Mouse (Mus musculus) embryonic facial prominence, embryonic 15.5 days (tissue): ENCODE measurements around the gene Slc2a13. TPM values are rescaled to one million over a fixed set of nuclear protein-coding genes. Genes with fewer than 3 reads are reported as not detected.

Source experiments
- ATAC-seq: fragments of 200-750 bp; cut with Nextera tagmentation; 2 replicates; pipeline ENCODE4 v1.8.0; 2017; ENCODE audit warnings: low read depth, moderate TSS enrichment; ENCODE audit not compliant: insufficient number of reproducible peaks, low FRiP score, low TSS enrichment
- H3K27ac ChIP-seq: fragments of 300-500 bp; sonication (generic); replicated peaks from 2 replicates; pipeline ENCODE4 v1.5.1; 2015; ENCODE audit warnings: mild to moderate bottlenecking, inconsistent platforms
- H3K27me3 ChIP-seq: fragments of 300-500 bp; sonication (generic); 2 replicates; pipeline ENCODE4 v1.6.1; 2015; ENCODE audit warnings: inconsistent platforms
- H3K36me3 ChIP-seq: fragments of 300-500 bp; sonication (generic); 2 replicates; pipeline ENCODE4 v1.6.1; 2015; ENCODE audit warnings: mild to moderate bottlenecking, inconsistent platforms
- H3K4me1 ChIP-seq: fragments of 300-500 bp; sonication (generic); 2 replicates; pipeline ENCODE4 v1.6.1; 2015; ENCODE audit warnings: inconsistent platforms
- H3K4me2 ChIP-seq: fragments of 300-500 bp; sonication (generic); replicated peaks from 2 replicates; pipeline ENCODE4 v1.6.1; 2015; ENCODE audit warnings: mild to moderate bottlenecking, inconsistent platforms
- H3K4me3 ChIP-seq: fragments of 300-500 bp; sonication (generic); replicated peaks from 2 replicates; pipeline ENCODE4 v1.5.1; 2015; ENCODE audit warnings: mild to moderate bottlenecking, inconsistent platforms
- H3K9ac ChIP-seq: fragments of 300-500 bp; sonication (generic); 2 replicates; pipeline ENCODE4 v1.6.1; 2015; ENCODE audit warnings: inconsistent platforms
- H3K9me3 ChIP-seq: fragments of 300-500 bp; sonication (generic); replicated peaks from 2 replicates; pipeline ENCODE4 v1.6.1; 2016; ENCODE audit warnings: inconsistent platforms
- WGBS: fragments of 180-500 bp; shearing (Covaris S2); methylation state at CpG from one replicate; pipeline ENCODE4 v1.1.7; 2015; 5-methylcytosine and 5-hydroxymethylcytosine counted together
- polyA plus RNA-seq: library from polyadenylated mRNA; unstranded; fragments of >200 nt; fragmentation: Nextera tagmentation; extraction: Ambion mirVana; gene quantifications from 2 replicates; pipeline ENCODE4 v1.2.1, GENCODE M21; 2015

Gene Slc2a13
- polyA plus RNA-seq, 1 experiment from 2014 or later, result 2.3 TPM

GRCm38 (mm10) chr15:91443449-91443848 is 129.6 kb downstream of the Slc2a13 start:
- H3K4me3 ChIP-seq, result no peak overlapping the region
- no peaks in the 10 kb centered on the region for H3K27me3 ChIP-seq
- H3K27ac ChIP-seq, result no peak overlapping the region
- H3K9ac ChIP-seq, result no peak overlapping the region
- no peak overlapping the region for H3K4me2 ChIP-seq
- no peaks in the 10 kb centered on the region for H3K36me3 ChIP-seq
- 92% methylated on average over 8 of the region's 8 CpGs for WGBS
- H3K4me1 ChIP-seq, result no peaks in the 10 kb centered on the region
- H3K9me3 ChIP-seq, result no peaks in the 10 kb centered on the region
- ATAC-seq, result no peak

- H3K4me3 ChIP-seq, result no peak overlapping the region
- no peaks in the 10 kb centered on the region for H3K4me1 ChIP-seq
- H3K9ac ChIP-seq, result no peak overlapping the region
- no peak for ATAC-seq
- H3K9me3 ChIP-seq, result no peaks in the 10 kb centered on the region
- H3K4me2 ChIP-seq, result no peak overlapping the region
- no peak overlapping the region for H3K27ac ChIP-seq
- no peaks in the 10 kb centered on the region for H3K36me3 ChIP-seq
- 64% methylated on average over 2 of the region's 2 CpGs for WGBS
- H3K27me3 ChIP-seq, result no peaks in the 10 kb centered on the region
These were observed 133.2 kb downstream of the Slc2a13 start for GRCm38 (mm10) chr15:91439883-91440282.

- H3K9me3 ChIP-seq, result no peaks in the 10 kb centered on the region
- no peak for ATAC-seq
- H3K4me3 ChIP-seq, result no peak overlapping the region
- H3K9ac ChIP-seq, result no peak overlapping the region
- 80% methylated on average over 6 of the region's 6 CpGs for WGBS
- no peaks in the 10 kb centered on the region for H3K27me3 ChIP-seq
- H3K4me2 ChIP-seq, result no peak overlapping the region
- no peaks in the 10 kb centered on the region for H3K4me1 ChIP-seq
- H3K27ac ChIP-seq, result no peak overlapping the region
- H3K36me3 ChIP-seq, result no peaks in the 10 kb centered on the region
These were observed 147.6 kb downstream of the Slc2a13 start for GRCm38 (mm10) chr15:91425426-91425825.

GRCm38 (mm10) chr15:91406979-91407378 is 166.1 kb downstream of the Slc2a13 start:
- no peak overlapping the region for H3K4me2 ChIP-seq
- no peaks in the 10 kb centered on the region for H3K27me3 ChIP-seq
- H3K4me3 ChIP-seq, result no peak overlapping the region
- no peaks in the 10 kb centered on the region for H3K4me1 ChIP-seq
- no peak overlapping the region for H3K9ac ChIP-seq
- WGBS, result 53% methylated on average over 7 of the region's 7 CpGs
- H3K36me3 ChIP-seq, result no peaks in the 10 kb centered on the region
- no peak overlapping the region for H3K27ac ChIP-seq
- no peak for ATAC-seq
- H3K9me3 ChIP-seq, result no peaks in the 10 kb centered on the region

- no peaks in the 10 kb centered on the region for H3K4me1 ChIP-seq
- H3K36me3 ChIP-seq, result no peaks in the 10 kb centered on the region
- no peak overlapping the region for H3K9ac ChIP-seq
- H3K9me3 ChIP-seq, result no peaks in the 10 kb centered on the region
- no peak overlapping the region for H3K4me3 ChIP-seq
- no peak overlapping the region for H3K27ac ChIP-seq
- no peaks in the 10 kb centered on the region for H3K27me3 ChIP-seq
- no peak overlapping the region for H3K4me2 ChIP-seq
- 88% methylated on average over 4 of the region's 4 CpGs for WGBS
- no peak for ATAC-seq
These were observed 177.9 kb downstream of the Slc2a13 start for GRCm38 (mm10) chr15:91395165-91395564.

- Histone ChIP-seq H3K4me2 (no peak overlapping the region), H3K9ac (no peak overlapping the region), H3K27me3 (no peaks in the 10 kb centered on the region), H3K27ac (no peak overlapping the region), H3K4me1 (no peaks in the 10 kb centered on the region), H3K9me3 (no peaks in the 10 kb centered on the region), H3K36me3 (no peaks in the 10 kb centered on the region), H3K4me3 (no peak overlapping the region)
- 61% methylated on average over 1 of the region's 1 CpGs for WGBS
- ATAC-seq, result no peak
These were observed 189.4 kb downstream of the Slc2a13 start for GRCm38 (mm10) chr15:91383694-91384093.

GRCm38 (mm10) chr15:91382606-91383005 is 190.5 kb downstream of the Slc2a13 start:
- WGBS, result 94% methylated on average over 2 of the region's 2 CpGs
- H3K4me3 ChIP-seq, result no peak overlapping the region
- ATAC-seq, result no peak

GRCm38 (mm10) chr15:91381864-91382263 is 191.2 kb downstream of the Slc2a13 start:
- 88% methylated on average over 1 of the region's 1 CpGs for WGBS

More at GRCm38 (mm10) chr15:91382606-91383005, 190.5 kb downstream of the Slc2a13 start:
- Histone ChIP-seq H3K27me3 (no peaks in the 10 kb centered on the region), H3K9me3 (no peaks in the 10 kb centered on the region), H3K27ac (no peak overlapping the region), H3K9ac (no peak overlapping the region), H3K4me2 (no peak overlapping the region), H3K36me3 (no peaks in the 10 kb centered on the region), H3K4me1 (0 out of 2 replicates have a peak, but pooled peaks cover 1% of the 10 kb centered on the region)

GRCm38 (mm10) chr15:91378751-91379325 is 194.2 kb downstream of the Slc2a13 start:
- ATAC-seq, result no peak

More at GRCm38 (mm10) chr15:91381864-91382263, 191.2 kb downstream of the Slc2a13 start:
- Histone ChIP-seq H3K36me3 (no peaks in the 10 kb centered on the region), H3K9ac (no peak overlapping the region), H3K27ac (no peak overlapping the region), H3K27me3 (no peaks in the 10 kb centered on the region), H3K4me2 (no peak overlapping the region), H3K4me1 (0 out of 2 replicates have a peak, but pooled peaks cover 8% of the 10 kb centered on the region), H3K9me3 (no peaks in the 10 kb centered on the region), H3K4me3 (no peak overlapping the region)
- no peak for ATAC-seq

GRCm38 (mm10) chr15:91377568-91377967 is 195.5 kb downstream of the Slc2a13 start:
- ATAC-seq, result no peak
- Histone ChIP-seq H3K4me3 (no peak overlapping the region), H3K27me3 (no peaks in the 10 kb centered on the region), H3K27ac (no peak overlapping the region), H3K4me1 (peaks cover 19% of the 10 kb centered on the region), H3K9me3 (no peaks in the 10 kb centered on the region), H3K36me3 (no peaks in the 10 kb centered on the region), H3K9ac (no peak overlapping the region), H3K4me2 (no peak overlapping the region)
- 76% methylated on average over 11 of the region's 11 CpGs for WGBS

More at GRCm38 (mm10) chr15:91378751-91379325, 194.2 kb downstream of the Slc2a13 start:
- Histone ChIP-seq H3K36me3 (no peaks in the 10 kb centered on the region), H3K9ac (no peak overlapping the region), H3K9me3 (no peaks in the 10 kb centered on the region), H3K27me3 (no peaks in the 10 kb centered on the region), H3K4me2 (no peak overlapping the region), H3K4me3 (no peak overlapping the region), H3K27ac (no peak overlapping the region), H3K4me1 (peaks cover 8% of the 10 kb centered on the region; the same call in 1 of the 2 replicates)
- WGBS, result 31% methylated on average over 8 of the region's 8 CpGs

GRCm38 (mm10) chr15:91377105-91377504 is 196.0 kb downstream of the Slc2a13 start:
- no peak for ATAC-seq
- Histone ChIP-seq H3K4me2 (no peak overlapping the region), H3K9ac (no peak overlapping the region), H3K4me3 (no peak overlapping the region), H3K36me3 (no peaks in the 10 kb centered on the region), H3K27me3 (no peaks in the 10 kb centered on the region), H3K4me1 (peaks cover 24% of the 10 kb centered on the region), H3K9me3 (no peaks in the 10 kb centered on the region), H3K27ac (no peak overlapping the region)
- 43% methylated on average over 11 of the region's 11 CpGs for WGBS

GRCm38 (mm10) chr15:91374441-91374840 is 198.6 kb downstream of the Slc2a13 start:
- Histone ChIP-seq H3K27ac (no peak overlapping the region), H3K27me3 (no peaks in the 10 kb centered on the region), H3K9ac (no peak overlapping the region), H3K9me3 (no peaks in the 10 kb centered on the region), H3K36me3 (no peaks in the 10 kb centered on the region), H3K4me1 (peaks cover 29% of the 10 kb centered on the region), H3K4me3 (no peak overlapping the region), H3K4me2 (no peak overlapping the region)
- no peak for ATAC-seq
- WGBS, result 69% methylated on average over 5 of the region's 5 CpGs
